Mouse (Mus musculus) limb, embryonic 14.5 days (tissue): Measurements from ENCODE around the gene Fermt1. TPM values are rescaled to one million over a fixed set of nuclear protein-coding genes. Genes with fewer than 3 reads are reported as not detected.

ENCODE experiments used
- ATAC-seq: fragments of 200-750 bp; cut with Nextera tagmentation; 2 replicates; pipeline ENCODE4 v1.8.0; 2017; ENCODE audit warnings: low read depth, moderate number of reproducible peaks, moderate TSS enrichment; ENCODE audit not compliant: low FRiP score
- DNase-seq: peaks from one replicate; pipeline ENCODE4 v3.0.0-alpha.2; 2015; ENCODE audit warnings: low spot score
- H3K27ac ChIP-seq: fragments of 300-500 bp; sonication (generic); replicated peaks from 2 replicates; pipeline ENCODE4 v1.5.1; 2014; ENCODE audit warnings: low read depth, mild to moderate bottlenecking, low read length, moderate library complexity, mixed read lengths
- H3K27me3 ChIP-seq: fragments of 300-500 bp; sonication (generic); 2 replicates; pipeline ENCODE4 v1.6.1; 2014; ENCODE audit warnings: low read length, mixed read lengths; ENCODE audit not compliant: control insufficient read depth, insufficient read depth
- H3K36me3 ChIP-seq: fragments of 300-500 bp; sonication (generic); 2 replicates; pipeline ENCODE4 v1.6.1; 2014; ENCODE audit warnings: mild to moderate bottlenecking, low read length, moderate library complexity, mixed read lengths; ENCODE audit not compliant: control insufficient read depth, insufficient read depth
- H3K4me1 ChIP-seq: fragments of 300-500 bp; sonication (generic); 2 replicates; pipeline ENCODE4 v1.6.1; 2014; ENCODE audit warnings: antibody characterized with exemption, low read length, mixed read lengths; ENCODE audit not compliant: control insufficient read depth, insufficient read depth
- H3K4me2 ChIP-seq: fragments of 300-500 bp; sonication (generic); replicated peaks from 2 replicates; pipeline ENCODE4 v1.6.1; 2014; ENCODE audit warnings: low read depth, mild to moderate bottlenecking, low read length, moderate library complexity; ENCODE audit not compliant: severe bottlenecking
- H3K4me3 ChIP-seq: fragments of 300-500 bp; sonication (generic); replicated peaks from 2 replicates; pipeline ENCODE4 v1.5.1; 2014; ENCODE audit warnings: low read length
- H3K9ac ChIP-seq: fragments of 300-500 bp; sonication (generic); 2 replicates; pipeline ENCODE4 v1.6.1; 2014; ENCODE audit warnings: mild to moderate bottlenecking, low read depth, low read length, moderate library complexity; ENCODE audit not compliant: severe bottlenecking
- H3K9me3 ChIP-seq: fragments of 300-500 bp; sonication (generic); 2 replicates; pipeline ENCODE4 v1.6.1; 2016; ENCODE audit warnings: low read length; ENCODE audit not compliant: control insufficient read depth
- POLR2A ChIP-seq: fragments of 200-500 bp; IDR thresholded peaks from 2 replicates; pipeline ENCODE4 v1.8.0; 2012; ENCODE audit warnings: inconsistent platforms, mild to moderate bottlenecking, moderate library complexity, borderline replicate concordance; ENCODE audit not compliant: insufficient read depth, insufficient read length; ENCODE audit errors: extremely low read depth
- WGBS: fragments of 180-500 bp; shearing (Covaris S2); extraction: QIAGEN DNeasy Blood & Tissue Kit; methylation state at CpG from one replicate; pipeline ENCODE4 v1.1.7; 2014; 5-methylcytosine and 5-hydroxymethylcytosine counted together
- polyA plus RNA-seq, 2 experiments: library from polyadenylated mRNA; depleted of rRNA in 1 of 2; stranded (reverse) in 1 of 2; unstranded in 1 of 2; fragments of >200 nt; fragmentation: Nextera tagmentation in 1 of 2; extraction: Ambion mirVana in 1 of 2; gene quantifications; 2 replicates each; pipeline versions ENCODE4 v1.2.1 to v1.2.3; 2012 to 2014

The Fermt1 gene
- polyA plus RNA-seq, 2 experiments = 3.9 to 16.2 TPM

DNA sequence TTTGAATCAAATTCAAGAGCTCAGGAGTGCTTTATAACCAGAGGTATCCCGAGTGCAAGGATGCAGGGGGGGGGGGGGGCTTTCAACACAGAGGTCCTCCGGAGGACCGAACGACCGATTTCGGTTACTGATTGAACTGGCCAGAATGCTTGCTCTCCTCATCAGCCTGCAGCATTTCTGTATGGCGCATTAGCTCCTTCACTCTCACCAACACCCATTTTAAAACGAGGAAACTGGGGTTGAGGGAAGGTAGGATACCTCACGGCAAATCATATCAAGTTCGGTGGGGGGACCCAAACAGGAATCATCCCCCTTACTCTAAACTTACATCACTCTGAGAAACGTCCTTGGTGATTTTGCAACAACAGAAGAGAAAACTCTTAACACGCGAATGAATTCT, 1.7 kb downstream of the Fermt1 start:
- Histone ChIP-seq H3K36me3 (no peaks in the 10 kb centered on the region), H3K27ac (no peak overlapping the region), H3K9me3 (no peaks in the 10 kb centered on the region), H3K9ac (no peak overlapping the region), H3K27me3 (peaks cover 47% of the 10 kb centered on the region), H3K4me2 (no peak overlapping the region), H3K4me3 (0 out of 2 replicates have a peak overlapping the region, but pooled peaks have one; percentile 4), H3K4me1 (0 out of 2 replicates have a peak, but pooled peaks cover 3% of the 10 kb centered on the region)
- 42% methylated on average over 13 of the region's 13 CpGs for WGBS
- no peak for DNase-seq
- no peak for ATAC-seq
- no peak for TF ChIP-seq POLR2A

- 0 out of 2 replicates have a peak overlapping the region, but pooled peaks have one; percentile 4 for H3K4me3 ChIP-seq
- no peak for TF ChIP-seq POLR2A
- H3K9ac ChIP-seq = no peak overlapping the region
- 0 out of 2 replicates have a peak, but pooled peaks cover 3% of the 10 kb centered on the region for H3K4me1 ChIP-seq
- no peaks in the 10 kb centered on the region for H3K36me3 ChIP-seq
- H3K4me2 ChIP-seq = no peak overlapping the region; the same call in 1 of the 2 replicates
- no peak overlapping the region for H3K27ac ChIP-seq
- peaks cover 47% of the 10 kb centered on the region for H3K27me3 ChIP-seq
- DNase-seq (no peak), ATAC-seq (no peak)
- 39% methylated on average over 9 of the region's 9 CpGs for WGBS
- no peaks in the 10 kb centered on the region for H3K9me3 ChIP-seq
Measured at GRCm38 (mm10) chr2:132943596-132943995, 2.1 kb downstream of the Fermt1 start.

GRCm38 (mm10) chr2:132939056-132939455, 6.7 kb downstream of the Fermt1 start:
- Histone ChIP-seq H3K4me2 (no peak overlapping the region), H3K36me3 (no peaks in the 10 kb centered on the region), H3K27me3 (peaks cover 14% of the 10 kb centered on the region), H3K4me3 (no peak overlapping the region), H3K9me3 (no peaks in the 10 kb centered on the region), H3K4me1 (no peaks in the 10 kb centered on the region), H3K9ac (no peak overlapping the region), H3K27ac (no peak overlapping the region)
- DNase-seq (no peak), ATAC-seq (no peak)
- WGBS = 83% methylated on average over 14 of the region's 14 CpGs
- TF ChIP-seq POLR2A = no peak

DNA sequence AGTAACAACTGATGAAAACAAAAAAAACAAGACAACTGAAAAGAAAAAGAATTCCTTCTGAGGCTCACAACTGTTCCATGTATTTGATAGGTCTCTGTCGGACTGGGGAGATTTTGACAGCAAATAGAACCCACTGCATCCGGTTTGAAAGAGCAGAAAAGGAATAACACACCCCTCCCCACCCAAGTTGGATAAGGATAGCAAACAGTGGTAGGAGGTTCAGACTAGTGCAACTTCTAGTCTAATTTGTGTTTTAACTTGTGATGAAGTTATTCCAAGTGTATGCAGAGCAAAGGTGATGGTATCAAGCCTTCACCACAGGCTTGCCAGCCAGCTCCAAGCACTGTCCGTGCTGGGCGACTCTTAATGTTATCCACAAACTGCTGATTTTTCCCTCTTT, 9.5 kb downstream of the Fermt1 start:
- no peaks in the 10 kb centered on the region for H3K9me3 ChIP-seq
- no peak overlapping the region for H3K4me3 ChIP-seq
- H3K27ac ChIP-seq = no peak overlapping the region
- 74% methylated on average over 4 of the region's 4 CpGs for WGBS
- ATAC-seq (no peak), DNase-seq (no peak)
- no peaks in the 10 kb centered on the region for H3K4me1 ChIP-seq
- TF ChIP-seq POLR2A = no peak
- H3K9ac ChIP-seq = no peak overlapping the region
- H3K4me2 ChIP-seq = no peak overlapping the region
- no peaks in the 10 kb centered on the region for H3K36me3 ChIP-seq
- H3K27me3 ChIP-seq = no peaks in the 10 kb centered on the region

DNA sequence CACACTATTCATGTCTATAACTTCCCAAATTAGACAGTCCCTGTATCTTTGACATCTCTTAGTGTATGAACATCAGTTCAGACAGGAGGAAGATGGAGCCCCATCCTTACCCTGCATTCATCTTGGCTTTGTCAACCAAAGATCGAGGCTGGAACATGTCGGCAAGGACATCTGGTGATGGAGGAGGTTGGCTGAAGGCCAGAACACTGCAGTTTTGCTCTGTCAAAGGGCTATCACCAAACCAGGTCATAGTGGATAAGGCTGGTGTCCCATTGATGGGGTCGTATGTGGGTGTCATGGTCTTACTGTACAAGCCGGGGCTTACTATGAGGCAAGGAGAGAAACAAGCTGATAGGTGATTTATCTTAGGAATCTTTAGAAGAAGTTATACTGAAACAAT, 11.0 kb downstream of the Fermt1 start:
- no peaks in the 10 kb centered on the region for H3K36me3 ChIP-seq
- no peak overlapping the region for H3K27ac ChIP-seq
- 91% methylated on average over 4 of the region's 4 CpGs for WGBS
- H3K4me1 ChIP-seq = no peaks in the 10 kb centered on the region
- no peak overlapping the region for H3K4me3 ChIP-seq
- no peak for TF ChIP-seq POLR2A
- H3K9me3 ChIP-seq = no peaks in the 10 kb centered on the region
- H3K9ac ChIP-seq = no peak overlapping the region
- no peak overlapping the region for H3K4me2 ChIP-seq
- DNase-seq (no peak), ATAC-seq (no peak)
- H3K27me3 ChIP-seq = no peaks in the 10 kb centered on the region

- Histone ChIP-seq H3K4me3 (no peak overlapping the region), H3K9me3 (no peaks in the 10 kb centered on the region), H3K4me1 (no peaks in the 10 kb centered on the region), H3K4me2 (no peak overlapping the region), H3K9ac (no peak overlapping the region), H3K27ac (no peak overlapping the region), H3K27me3 (no peaks in the 10 kb centered on the region), H3K36me3 (no peaks in the 10 kb centered on the region)
- no peak for TF ChIP-seq POLR2A
- no peak for ATAC-seq
- 86% methylated on average over 2 of the region's 2 CpGs for WGBS
- DNase-seq = no peak
Measured at GRCm38 (mm10) chr2:132934142-132934541, 11.6 kb downstream of the Fermt1 start.
